Mouse (Mus musculus): ENCODE data around the gene Bbs2. TPM values are rescaled to one million over a fixed set of nuclear protein-coding genes. Genes with fewer than 3 reads are reported as not detected.

Bbs2 gene
- polyA plus RNA-seq, 1 experiment = 54.9 TPM

- Histone ChIP-seq H3K27ac (ENCODE audit: insufficient read depth, low read length) (no peak overlapping the region), H3K27me3 (ENCODE audit: control insufficient read depth, insufficient read depth, low read length) (no peaks in the 10 kb centered on the region), H3K4me3 (replicated peaks; ENCODE audit: insufficient read depth, low read depth, low read length) (no peak overlapping the region), H3K4me1 (ENCODE audit: control insufficient read depth, insufficient read depth, low read length) (no peaks in the 10 kb centered on the region)
- DNase-seq = no peak
- WGBS = 95% methylated on average over 6 of the region's 6 CpGs
- TF ChIP-seq POLR2A (IDR thresholded peaks at IDR 0.05; ENCODE audit: borderline replicate concordance, insufficient read depth, low read length) (no peak), CTCF (IDR thresholded peaks at IDR 0.05; ENCODE audit: borderline replicate concordance, insufficient read depth, low read depth, low read length) (no peak)
These were observed 74.8 kb downstream of the Bbs2 start for GRCm38 (mm10) chr8:94023916-94024315.

Other genes with a start within 250 kb of the Bbs2 start
- gene Amfr, start 86.1 kb downstream of the Bbs2 start, polyA plus RNA-seq (2012; rRNA removed) = 139 and 144 TPM in 2 replicates
- gene Nudt21, start 61.9 kb downstream of the Bbs2 start, polyA plus RNA-seq (2012; rRNA removed) = 31.3 and 32.5 TPM in 2 replicates
- gene Ogfod1, start 61.7 kb downstream of the Bbs2 start, polyA plus RNA-seq (2012; rRNA removed) = 44.2 and 46.0 TPM in 2 replicates
- gene Mt4, start 38.3 kb upstream of the Bbs2 start, polyA plus RNA-seq (2012; rRNA removed) = not detected in 2 replicates
- 1,323 and 1,416 TPM in 2 replicates for gene Mt3, start 53.7 kb upstream of the Bbs2 start, polyA plus RNA-seq (2012; rRNA removed)
- 579 and 685 TPM in 2 replicates for gene Mt2, start 73.7 kb upstream of the Bbs2 start, polyA plus RNA-seq (2012; rRNA removed)
- gene Mt1, start 80.2 kb upstream of the Bbs2 start, polyA plus RNA-seq (2012; rRNA removed) = 1,145 and 1,309 TPM in 2 replicates
- 29.1 and 30.5 TPM in 2 replicates for gene Nup93, start 115.6 kb upstream of the Bbs2 start, polyA plus RNA-seq (2012; rRNA removed)
- gene Slc12a3, start 230.3 kb upstream of the Bbs2 start, polyA plus RNA-seq (2012; rRNA removed) = 1.7 and 2.2 TPM in 2 replicates